8 mouse cellular contexts compared by ENCODE assay signal in genomic region chr5:66101577-66101976, GRCm38 (mm10).
A peak's percentile ranks its signal among the peaks of the same experiment; 100 is the strongest.
DNase-seq lines count a peak whose midpoint lies in the region; ATAC-seq and TF ChIP-seq lines count a peak whose summit lies in the region.
"Had no signal": no experiment of that assay in that cellular context is flagged by ENCODE, and none has a peak within 500 bp of the region (broad histone marks: within the 10 kb centered on the region; RNA-seq: fewer than 3 reads in every experiment).

No protein-coding gene starts in this region.

- H3K36me3 ChIP-seq in CH12.LX (replicated peaks in 1 of 2; ENCODE audit: control insufficient read depth in 1 of 2, insufficient read depth in 1 of 2, low read length in 1 of 2): peaks cover 0 to 6% of the 10 kb centered on the region in 2 experiments

- 51% methylated on average over 3 of the region's 3 CpGs for WGBS in bone marrow, adult 2 months

- peaks cover 9% of the 10 kb centered on the region for H3K79me2 ChIP-seq in CH12.LX (replicated peaks; ENCODE audit: control insufficient read depth, extremely low read depth, insufficient read depth, poor library complexity, severe bottlenecking)

- no peak for TF ChIP-seq EP300 in CH12.LX (IDR thresholded peaks at IDR 0.05; ENCODE audit: low read length)

- no peak overlapping the region for H3K4me2 ChIP-seq in CH12.LX (ENCODE audit: insufficient read depth, low read depth, poor library complexity, severe bottlenecking)

- no peak for TF ChIP-seq POLR2A in CH12.LX (IDR thresholded peaks at IDR 0.05; ENCODE audit: low read depth, low read length)
- no peak for TF ChIP-seq POLR2A in bone marrow, adult 2 months (IDR thresholded peaks at IDR 0.05; ENCODE audit: borderline replicate concordance, control insufficient read depth, low read depth, low read length)

- peaks cover 17 to 20% of the 10 kb centered on the region in 2 experiments for H3K4me1 ChIP-seq in CH12.LX (ENCODE audit: control insufficient read depth in 1 of 2, insufficient read depth in 2 of 2)
- peaks cover 2% of the 10 kb centered on the region for H3K4me1 ChIP-seq in bone marrow, adult 2 months (ENCODE audit: control insufficient read depth, insufficient read depth, low read length)

- no peak overlapping the region for H3K27ac ChIP-seq in left cerebral cortex, adult 2 months
- no peak overlapping the region for H3K27ac ChIP-seq in CH12.LX (ENCODE audit: insufficient read depth, low read depth)
- no peak overlapping the region for H3K27ac ChIP-seq in bone marrow, adult 2 months (ENCODE audit: control insufficient read depth, insufficient read depth, low read depth, low read length, poor library complexity)

- dilution Hi-C loops in CH12.LX (cut with MboI; ENCODE audit: extremely low pct_ligation_motif_present, extremely low pct_unique_long_range_greater_than_20kb, low sequenced_read_pairs): no loop called here

- ATAC-seq in megakaryocyte, adult 5-6 weeks (ENCODE audit: poor library complexity, severe bottlenecking): peak; percentile 33; the same call in 1 of the 2 replicates

- H3K27me3 ChIP-seq in CH12.LX (replicated peaks): no peaks in the 10 kb centered on the region

- H3K9me3 ChIP-seq in CH12.LX (replicated peaks; ENCODE audit: low read length): no peaks in the 10 kb centered on the region

- no peak overlapping the region for H3K4me3 ChIP-seq in left cerebral cortex, adult 2 months
- H3K4me3 ChIP-seq in CH12.LX (replicated peaks in 1 of 3; ENCODE audit: low read depth in 2 of 3, low read length in 2 of 3, poor library complexity in 1 of 3): no peak overlapping the region
- H3K4me3 ChIP-seq in bone marrow, adult 2 months (replicated peaks; ENCODE audit: control insufficient read depth, low read depth, low read length): no peak overlapping the region

- in situ Hi-C loops in CH12.LX (cut with MboI; ENCODE audit: low pct_ligation_motif_present, low pct_unique_long_range_greater_than_20kb, low sequenced_read_pairs): no loop called here

- peak; percentile 31 for TF ChIP-seq CTCF in left cerebral cortex, adult 2 months (IDR thresholded peaks at IDR 0.05)
- peak in 1 of 2 experiments; percentile 71; a peak in 2 of 4 replicates for TF ChIP-seq CTCF in CH12.LX (conservative IDR thresholded peaks at IDR 0.05 in 1 of 2, IDR thresholded peaks at IDR 0.05 in 1 of 2; ENCODE audit: low read depth in 2 of 2, low read length in 2 of 2)
- peak; percentile 63 for TF ChIP-seq CTCF in bone marrow, adult 2 months (IDR thresholded peaks at IDR 0.05; ENCODE audit: control insufficient read depth, insufficient read depth, low read length)

- TF ChIP-seq RAD21 in CH12.LX (IDR thresholded peaks at IDR 0.05; ENCODE audit: low read depth, low read length): peak; percentile 60

- no peak for DNase-seq in left cerebral cortex, adult 2 months (ENCODE audit: extremely low spot score in 1 of 2, low spot score in 2 of 2)
- DNase-seq in left cerebral cortex, postnatal 4 days: no peak
- DNase-seq in CH12.LX (ENCODE audit: extremely low read depth): no peak
- DNase-seq in cerebellum, adult 8-10 months: no peak
- no peak for DNase-seq in gastrocnemius, postnatal 4 days (ENCODE audit: low spot score in 2 of 2)
- DNase-seq: heart, postnatal 36 days had no signal

- intact Hi-C loops in left cerebral cortex, adult 2 months (cut with DNase I): no loop called here
- intact Hi-C loops in left cerebral cortex, postnatal 4 days (cut with DNase I): no loop called here

- no peak overlapping the region for H3K9ac ChIP-seq in CH12.LX (ENCODE audit: insufficient read depth, low read depth)

TF ChIP-seq in CH12.LX, 34 proteins besides CTCF, POLR2A, EP300 and RAD21:
- TF ChIP-seq SIN3A (IDR thresholded peaks at IDR 0.05; ENCODE audit: low read length) (no peak), IRF4 (IDR thresholded peaks at IDR 0.05; ENCODE audit: low read depth, low read length) (0 out of 2 replicates have a peak, but pooled peaks have one; percentile 14), ELF1 (IDR thresholded peaks at IDR 0.05; ENCODE audit: low read depth, low read length) (peak; percentile 33; the same call in 1 of the 2 replicates), BHLHE40 (IDR thresholded peaks at IDR 0.05; ENCODE audit: low read depth, low read length) (0 out of 2 replicates have a peak, but pooled peaks have one; percentile 38), SMC3 (IDR thresholded peaks at IDR 0.05; ENCODE audit: low read depth, low read length) (peak; percentile 89)
TF ChIP-seq in CH12.LX: peak in this region for 4.
